Mouse (Mus musculus): ENCODE results near the gene Itfg2.
A peak's percentile ranks its signal among the peaks of the same experiment; 100 is the strongest.
"Not testable (repeated sequence)": the region's sequence is repeated elsewhere in the genome, so short reads cannot be mapped to it uniquely, and the experiment has no call there.

The Itfg2 gene

GRCm38 (mm10) chr6:128380594-128381167, 44.0 kb downstream of the Itfg2 start:
- DNase-seq: not testable (repeated sequence)

GRCm38 (mm10) chr6:128379636-128380035, 45.1 kb downstream of the Itfg2 start:
- no peak for DNase-seq

- DNase-seq: no peak
These were observed 48.2 kb downstream of the Itfg2 start for GRCm38 (mm10) chr6:128376371-128377085.

GRCm38 (mm10) chr6:128375192-128375591, 49.5 kb downstream of the Itfg2 start, which contains the start of the genes Tex52 and Gm44596:
Gene Tex52, plus strand, starts transcription at chr6:128375456.
Gene Gm44596, plus strand, starts transcription at chr6:128375503.
- DNase-seq: no peak

GRCm38 (mm10) chr6:128370040-128370439, 54.7 kb downstream of the Itfg2 start:
- no peak for DNase-seq

- DNase-seq: no peak
These were observed 58.3 kb downstream of the Itfg2 start for GRCm38 (mm10) chr6:128366466-128366865.

GRCm38 (mm10) chr6:128364721-128365120, 60.0 kb downstream of the Itfg2 start:
- DNase-seq: no peak

- no peak for DNase-seq
These were observed 61.5 kb downstream of the Itfg2 start for GRCm38 (mm10) chr6:128363007-128363825.

GRCm38 (mm10) chr6:128362381-128363006, 62.2 kb downstream of the Itfg2 start, which contains the start of the genes Rhno1 and Foxm1:
Gene Rhno1, minus strand, starts transcription at chr6:128362911.
Gene Foxm1, plus strand, starts transcription at chr6:128362967.
- DNase-seq: peak; percentile 91

- DNase-seq: no peak
These were observed 62.8 kb downstream of the Itfg2 start for GRCm38 (mm10) chr6:128361901-128362300.
